ENCODE assay signal across 10 mouse cellular contexts in the genomic region with DNA sequence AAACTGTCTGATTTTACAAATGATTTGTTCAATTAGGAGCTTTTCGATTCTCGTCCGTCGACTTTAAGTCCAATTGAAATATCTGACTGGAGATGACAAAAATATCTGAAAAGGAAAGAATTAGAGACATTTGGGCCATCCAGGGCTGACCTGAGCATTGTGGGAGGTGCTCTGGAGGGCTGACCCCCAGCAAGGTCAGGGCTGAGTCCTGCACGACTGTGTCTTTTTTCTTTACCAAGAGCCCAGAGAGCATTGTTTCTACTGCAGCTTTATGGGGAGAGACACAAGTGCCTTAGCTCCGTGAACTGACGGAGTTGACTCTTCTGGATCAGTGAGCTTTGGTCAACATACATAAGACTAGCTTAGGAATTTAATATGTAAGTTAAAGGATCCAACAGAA. TPM values are rescaled to one million over a fixed set of nuclear protein-coding genes. Genes with fewer than 3 reads are reported as not detected.
DNase-seq lines count a peak whose midpoint lies in the region; ATAC-seq and TF ChIP-seq lines count a peak whose summit lies in the region.
"Had no signal": no experiment of that assay in that cellular context is flagged by ENCODE, and none has a peak within 500 bp of the region (broad histone marks: within the 10 kb centered on the region; RNA-seq: fewer than 3 reads in every experiment).

No protein-coding gene starts in this region.

- no peaks in the 10 kb centered on the region for H3K27me3 ChIP-seq in heart, embryonic 11.5 days (ENCODE audit: control insufficient read depth, insufficient read depth, low read length)
- H3K27me3 ChIP-seq in liver, embryonic 13.5 days, result no peaks in the 10 kb centered on the region
- H3K27me3 ChIP-seq: embryonic facial prominence, embryonic 15.5 days had no signal

- H3K27ac ChIP-seq in heart, embryonic 11.5 days (ENCODE audit: low read depth, low read length), result 0 out of 2 replicates have a peak overlapping the region, but pooled peaks have one; percentile 78
- peak overlapping the region; percentile 24; the same call in 1 of the 2 replicates for H3K27ac ChIP-seq in layer of hippocampus, adult 2 months
- no peak overlapping the region for H3K27ac ChIP-seq in bone marrow, adult 2 months (ENCODE audit: control insufficient read depth, insufficient read depth, low read depth, low read length, poor library complexity)
- no peak overlapping the region for H3K27ac ChIP-seq in liver, embryonic 13.5 days

- H3K4me3 ChIP-seq in heart, embryonic 11.5 days (ENCODE audit: low read depth, low read length), result no peak overlapping the region
- H3K4me3 ChIP-seq in layer of hippocampus, adult 2 months, result peak overlapping the region; percentile 14
- H3K4me3 ChIP-seq in bone marrow, adult 2 months (replicated peaks; ENCODE audit: control insufficient read depth, low read depth, low read length), result peak overlapping the region; percentile 61
- peak overlapping the region; percentile 13 for H3K4me3 ChIP-seq in liver, embryonic 13.5 days (replicated peaks)
- H3K4me3 ChIP-seq: embryonic facial prominence, embryonic 15.5 days had no signal

- ATAC-seq in heart, embryonic 11.5 days (replicated peaks; ENCODE audit: insufficient number of reproducible peaks, low FRiP score, low TSS enrichment), result no peak
- no peak for ATAC-seq in liver, embryonic 13.5 days (ENCODE audit: low read depth)
- no peak for ATAC-seq in inflammation-experienced regulatory T-cells, adult 6 months

- H3K4me2 ChIP-seq in heart, embryonic 11.5 days, result peak overlapping the region; percentile 46
- peak overlapping the region; percentile 29 for H3K4me2 ChIP-seq in liver, embryonic 13.5 days
- H3K4me2 ChIP-seq: embryonic facial prominence, embryonic 15.5 days had no signal

- no peaks in the 10 kb centered on the region for H3K36me3 ChIP-seq in heart, embryonic 11.5 days (ENCODE audit: control insufficient read depth, insufficient read depth, low read length)
- H3K36me3 ChIP-seq in liver, embryonic 13.5 days, result no peaks in the 10 kb centered on the region
- H3K36me3 ChIP-seq: embryonic facial prominence, embryonic 15.5 days had no signal

- no peaks in the 10 kb centered on the region for H3K9me3 ChIP-seq in heart, embryonic 11.5 days (replicated peaks; ENCODE audit: control insufficient read depth, low read length)
- H3K9me3 ChIP-seq in liver, embryonic 13.5 days (replicated peaks), result no peaks in the 10 kb centered on the region
- H3K9me3 ChIP-seq: embryonic facial prominence, embryonic 15.5 days had no signal

- no peak for DNase-seq in heart, postnatal 14 days
- DNase-seq in layer of hippocampus, adult 2 months (ENCODE audit: low spot score in 2 of 2), result no peak
- no peak for DNase-seq in layer of hippocampus, adult 11-12 months (ENCODE audit: low spot score)
- no peak for DNase-seq in liver, embryonic 13.5 days
- DNase-seq in urinary bladder, postnatal 4 days (ENCODE audit: low spot score in 2 of 2), result no peak
- DNase-seq: cerebellum, adult 11-12 months had no signal

- H3K9ac ChIP-seq in heart, embryonic 11.5 days (ENCODE audit: low read depth, low read length), result no peak overlapping the region
- no peak overlapping the region for H3K9ac ChIP-seq in liver, embryonic 13.5 days
- H3K9ac ChIP-seq: embryonic facial prominence, embryonic 15.5 days had no signal

- WGBS in heart, embryonic 11.5 days (ENCODE audit: insufficient replicate concordance), result 61% methylated on average over 7 of the region's 7 CpGs
- 38% methylated on average over 7 of the region's 7 CpGs for WGBS in bone marrow, adult 2 months
- WGBS in liver, embryonic 13.5 days (ENCODE audit: insufficient replicate concordance), result 51% methylated on average over 7 of the region's 7 CpGs

- TF ChIP-seq POLR2A in bone marrow, adult 2 months (IDR thresholded peaks at IDR 0.05; ENCODE audit: borderline replicate concordance, control insufficient read depth, low read depth, low read length), result no peak

- intact Hi-C loops in heart, postnatal 14 days (cut with DNase I), result no loop called here

- TF ChIP-seq CTCF in layer of hippocampus, adult 2 months (conservative IDR thresholded peaks at IDR 0.05), result no peak
- no peak for TF ChIP-seq CTCF in bone marrow, adult 2 months (IDR thresholded peaks at IDR 0.05; ENCODE audit: control insufficient read depth, insufficient read depth, low read length)

- H3K4me1 ChIP-seq in heart, embryonic 11.5 days (ENCODE audit: control insufficient read depth, insufficient read depth, low read length), result peaks cover 45% of the 10 kb centered on the region
- peaks cover 2% of the 10 kb centered on the region; the same call in 1 of the 2 replicates for H3K4me1 ChIP-seq in bone marrow, adult 2 months (ENCODE audit: control insufficient read depth, insufficient read depth, low read length)
- H3K4me1 ChIP-seq in liver, embryonic 13.5 days (replicated peaks), result peaks cover 49% of the 10 kb centered on the region

RNA-seq across cellular contexts. Expression of a gene that starts 43.4 kb away (rescaled TPM):
- polyA plus RNA-seq in heart, embryonic 11.5 days (2014; fragmentation: Nextera tagmentation; extraction: Ambion mirVana), result 41.2 and 57.5 TPM in 2 replicates
- 10 to 100 TPM; 54.5 to 55.3 TPM for total RNA-seq in heart, postnatal 14 days (2021)
- 100 to 1,000 TPM; 152 to 153 TPM for total RNA-seq in layer of hippocampus, adult 2 months (2021)
- polyA plus RNA-seq in bone marrow, adult 2 months (2011; ENCODE audit: insufficient read depth, insufficient read length, low replicate concordance, missing spikeins), result 9.6 and 10.2 TPM in 2 replicates
- polyA plus RNA-seq in liver, embryonic 13.5 days (2015; fragmentation: Nextera tagmentation; extraction: Ambion mirVana), result 12.8 and 14.3 TPM in 2 replicates
- polyA plus RNA-seq in inflammation-experienced regulatory T-cells, adult 6 months (2017; shearing (Covaris generic)), result 10 to 100 TPM; 50.3 to 61.0 (median 56.8) TPM

Comparison
In these comparisons a context has a peak if more than half of its experiments do, and no peak if none do; other contexts are left out.
1. H3K27ac ChIP-seq: peak in heart, embryonic 11.5 days (single experiment) and layer of hippocampus, adult 2 months (single experiment); none in bone marrow, adult 2 months (single experiment) and liver, embryonic 13.5 days (single experiment).